Mouse (Mus musculus) stomach, postnatal 0 days (tissue): ENCODE data around the gene Eif3k.

ENCODE experiments used
- CTCF ChIP-seq: IDR thresholded peaks from 2 replicates; pipeline ENCODE4 v1.5.1; 2016; ENCODE audit warnings: antibody characterized with exemption, low read depth, mild to moderate bottlenecking, moderate library complexity
- EP300 ChIP-seq: optimal IDR thresholded peaks from 2 replicates; pipeline ENCODE3; 2016; ENCODE audit warnings: antibody characterized with exemption

- TF ChIP-seq EP300, result no peak
- no peak for TF ChIP-seq CTCF
Measured at GRCm38 (mm10) chr7:28965346-28965840, 16.3 kb downstream of the Eif3k start.
